Mouse (Mus musculus) forebrain, embryonic 16.5 days (tissue): ENCODE measurements at regions not wholly inside any gene's neighbourhood (a gene's known extent, or its start where the extent isn't known, plus 50 kb on each side); places are given as distances from the start of the nearest gene placed in this dataset.

ENCODE experiments used
- ATAC-seq: fragments of 200-750 bp; cut with Nextera tagmentation; 2 replicates; pipeline ENCODE4 v1.8.0; 2017; ENCODE audit warnings: mild to moderate bottlenecking, moderate library complexity
- H3K27ac ChIP-seq: fragments of 300-500 bp; sonication (generic); 2 replicates; pipeline ENCODE4 v1.5.1; 2014; ENCODE audit warnings: low read length, control low read depth
- H3K27me3 ChIP-seq: fragments of 300-500 bp; sonication (generic); replicated peaks from 2 replicates; pipeline ENCODE4 v1.6.1; 2014; ENCODE audit warnings: low read length; ENCODE audit not compliant: control insufficient read depth, insufficient read depth
- H3K36me3 ChIP-seq: fragments of 300-500 bp; sonication (generic); 2 replicates; pipeline ENCODE4 v1.6.1; 2014; ENCODE audit not compliant: control insufficient read depth, insufficient read depth
- H3K4me1 ChIP-seq: fragments of 300-500 bp; sonication (generic); replicated peaks from 2 replicates; pipeline ENCODE4 v1.6.1; 2014; ENCODE audit warnings: low read length; ENCODE audit not compliant: control insufficient read depth, insufficient read depth
- H3K4me2 ChIP-seq: fragments of 300-500 bp; sonication (generic); 2 replicates; pipeline ENCODE4 v1.6.1; 2014; ENCODE audit warnings: mild to moderate bottlenecking, low read length, control low read depth
- H3K4me3 ChIP-seq: fragments of 300-500 bp; sonication (generic); replicated peaks from 2 replicates; pipeline ENCODE4 v1.5.1; 2014; ENCODE audit warnings: mild to moderate bottlenecking, low read length, control low read depth
- H3K9ac ChIP-seq: fragments of 300-500 bp; sonication (generic); replicated peaks from 2 replicates; pipeline ENCODE4 v1.6.1; 2014; ENCODE audit warnings: low read depth, low read length, control low read depth
- H3K9me3 ChIP-seq: fragments of 300-500 bp; sonication (generic); 2 replicates; pipeline ENCODE4 v1.6.1; 2016; ENCODE audit warnings: low read length; ENCODE audit not compliant: control insufficient read depth
- WGBS: fragments of 180-500 bp; shearing (Covaris S2); extraction: QIAGEN DNeasy Blood & Tissue Kit; methylation state at CpG from one replicate; pipeline ENCODE4 v1.1.7; 2014; 5-methylcytosine and 5-hydroxymethylcytosine counted together

DNA sequence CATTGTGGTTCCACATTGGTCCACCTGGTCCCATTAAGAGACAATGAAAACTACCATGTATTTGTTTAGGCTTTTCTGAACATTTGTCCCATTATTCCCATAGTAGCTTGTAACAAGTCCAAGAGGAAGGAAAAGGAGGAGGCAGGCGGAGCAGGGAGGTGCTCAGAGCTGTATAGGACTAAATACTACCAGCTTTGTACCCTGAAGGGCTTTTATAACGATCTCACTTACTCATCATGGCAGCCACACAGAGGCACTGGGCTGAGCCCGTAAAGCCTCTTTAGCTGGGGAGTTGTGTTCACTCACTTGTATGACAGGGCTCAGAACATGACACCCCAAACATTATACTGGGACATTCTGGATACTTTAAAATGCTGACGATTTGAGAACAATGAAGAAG is 425.4 kb downstream of the Nedd1 start:
- H3K9ac ChIP-seq: no peak overlapping the region
- no peak overlapping the region for H3K27ac ChIP-seq
- H3K36me3 ChIP-seq: no peaks in the 10 kb centered on the region
- H3K4me1 ChIP-seq: peaks cover 11% of the 10 kb centered on the region
- WGBS: 26% methylated on average over 4 of the region's 4 CpGs
- H3K4me2 ChIP-seq: peak overlapping the region; percentile 38
- no peak overlapping the region; the same call in 1 of the 2 replicates for H3K4me3 ChIP-seq
- H3K27me3 ChIP-seq: 0 out of 2 replicates have a peak, but pooled peaks cover 4% of the 10 kb centered on the region
- no peaks in the 10 kb centered on the region; the same call in 1 of the 2 replicates for H3K9me3 ChIP-seq
- no peak for ATAC-seq

DNA sequence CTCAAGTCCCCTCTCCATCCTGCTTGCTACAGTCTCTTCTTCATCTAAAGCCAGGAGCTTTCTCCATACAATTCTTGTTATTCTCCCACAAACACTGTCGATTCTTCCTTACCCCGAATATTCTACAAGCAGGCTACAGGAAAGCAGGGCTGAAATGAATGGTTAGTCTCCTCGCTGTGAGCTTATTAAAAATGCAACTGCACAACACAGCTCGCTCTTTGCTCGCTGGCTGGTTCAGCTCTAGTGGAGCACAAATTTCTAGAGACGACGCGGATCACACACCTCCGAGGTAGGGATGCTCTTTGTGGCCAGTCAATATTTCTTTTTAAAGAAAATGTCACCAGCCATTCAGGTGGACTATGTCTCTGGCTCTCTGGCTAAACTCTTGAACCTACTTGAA is 425.9 kb downstream of the Nedd1 start:
- H3K4me3 ChIP-seq: no peak overlapping the region; the same call in 1 of the 2 replicates
- peaks cover 11% of the 10 kb centered on the region for H3K4me1 ChIP-seq
- peak overlapping the region; percentile 38 for H3K4me2 ChIP-seq
- 16% methylated on average over 9 of the region's 9 CpGs for WGBS
- 0 out of 2 replicates have a peak, but pooled peaks cover 4% of the 10 kb centered on the region for H3K27me3 ChIP-seq
- H3K9me3 ChIP-seq: no peaks in the 10 kb centered on the region; the same call in 1 of the 2 replicates
- 0 out of 2 replicates have a peak overlapping the region, but pooled peaks have one; percentile 28 for H3K9ac ChIP-seq
- no peak overlapping the region for H3K27ac ChIP-seq
- H3K36me3 ChIP-seq: no peaks in the 10 kb centered on the region
- no peak for ATAC-seq

DNA sequence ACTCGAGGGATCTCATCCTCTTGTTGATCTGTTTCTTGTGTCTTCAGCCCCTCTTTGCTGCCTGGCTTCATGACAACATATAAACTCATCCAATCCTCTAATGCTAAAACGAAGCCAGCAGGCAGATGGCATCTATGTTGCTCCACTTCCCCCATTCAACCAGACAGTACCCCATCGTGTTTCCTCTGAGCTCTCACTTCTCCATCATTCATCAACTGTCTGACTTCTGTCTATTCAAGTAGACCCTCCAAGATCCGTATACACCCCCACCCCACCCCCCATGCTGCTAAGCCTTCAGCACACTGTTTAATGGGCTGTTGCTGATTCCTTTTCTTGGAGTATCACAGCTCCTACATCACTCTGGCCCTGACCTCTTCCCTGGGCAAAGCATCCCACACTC is 429.0 kb downstream of the Nedd1 start:
- Histone ChIP-seq H3K4me1 (peaks cover 11% of the 10 kb centered on the region), H3K4me3 (no peak overlapping the region), H3K9me3 (no peaks in the 10 kb centered on the region), H3K4me2 (no peak overlapping the region), H3K27me3 (0 out of 2 replicates have a peak, but pooled peaks cover 4% of the 10 kb centered on the region), H3K9ac (no peak overlapping the region), H3K27ac (no peak overlapping the region), H3K36me3 (no peaks in the 10 kb centered on the region)
- ATAC-seq: no peak
- WGBS: 56% methylated on average over 4 of the region's 4 CpGs

GRCm38 (mm10) chr10:92289230-92289629 is 433.0 kb downstream of the Nedd1 start:
- Histone ChIP-seq H3K27ac (no peak overlapping the region), H3K9me3 (no peaks in the 10 kb centered on the region), H3K36me3 (no peaks in the 10 kb centered on the region), H3K9ac (no peak overlapping the region), H3K4me1 (no peaks in the 10 kb centered on the region), H3K27me3 (no peaks in the 10 kb centered on the region), H3K4me2 (no peak overlapping the region), H3K4me3 (no peak overlapping the region)
- 59% methylated on average over 5 of the region's 5 CpGs for WGBS
- no peak for ATAC-seq

DNA sequence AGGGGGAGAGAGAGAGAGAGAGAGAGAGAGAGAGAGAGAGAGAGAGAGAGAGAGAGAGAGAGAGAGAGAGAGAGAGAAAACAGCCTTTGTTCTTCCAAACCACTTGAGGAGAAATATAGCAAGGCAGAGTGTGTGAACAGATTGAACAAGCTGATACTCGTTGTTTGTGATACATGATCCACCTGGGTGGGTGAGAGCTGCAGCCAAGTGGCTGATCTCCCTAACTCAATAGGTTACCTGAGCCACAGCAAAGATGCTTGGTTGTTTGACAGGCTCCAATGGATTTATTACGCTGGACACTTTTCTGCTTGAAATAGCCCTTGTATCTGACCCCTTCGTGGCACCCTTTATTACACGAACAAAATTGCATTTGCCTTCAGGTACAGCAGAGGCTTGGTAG is 438.0 kb downstream of the Nedd1 start:
- no peaks in the 10 kb centered on the region for H3K27me3 ChIP-seq
- no peak overlapping the region for H3K9ac ChIP-seq
- H3K4me2 ChIP-seq: no peak overlapping the region
- no peaks in the 10 kb centered on the region for H3K9me3 ChIP-seq
- WGBS: 59% methylated on average over 4 of the region's 4 CpGs
- no peaks in the 10 kb centered on the region for H3K4me1 ChIP-seq
- no peak for ATAC-seq
- H3K36me3 ChIP-seq: no peaks in the 10 kb centered on the region
- H3K27ac ChIP-seq: no peak overlapping the region
- no peak overlapping the region for H3K4me3 ChIP-seq

GRCm38 (mm10) chr10:92277981-92278380 is 444.2 kb downstream of the Nedd1 start:
- no peak overlapping the region for H3K9ac ChIP-seq
- 84% methylated on average over 2 of the region's 2 CpGs for WGBS
- no peaks in the 10 kb centered on the region for H3K4me1 ChIP-seq
- no peak for ATAC-seq
- no peak overlapping the region for H3K4me3 ChIP-seq
- no peak overlapping the region for H3K27ac ChIP-seq
- H3K36me3 ChIP-seq: no peaks in the 10 kb centered on the region
- no peaks in the 10 kb centered on the region for H3K27me3 ChIP-seq
- H3K9me3 ChIP-seq: no peaks in the 10 kb centered on the region
- no peak overlapping the region for H3K4me2 ChIP-seq

DNA sequence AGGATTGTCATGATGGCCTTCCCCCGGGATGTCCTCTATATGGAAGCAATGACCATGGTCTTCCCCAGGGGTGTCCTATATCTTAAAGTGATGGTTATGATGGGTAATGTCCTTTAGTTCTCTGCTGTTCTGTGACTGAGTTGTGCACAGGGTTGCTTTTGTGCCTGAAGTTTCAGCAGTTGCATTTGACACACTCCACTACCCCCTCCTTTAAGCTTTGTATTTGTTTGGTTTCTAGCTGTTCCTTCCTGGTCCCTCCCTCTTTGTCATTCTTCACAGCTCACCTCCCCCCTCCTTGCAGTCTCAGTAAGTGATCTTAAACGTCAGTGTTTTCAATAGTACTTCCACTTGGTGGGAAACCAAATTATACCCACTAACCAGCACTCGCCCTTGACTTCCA is 464.4 kb downstream of the Nedd1 start:
- Histone ChIP-seq H3K4me1 (no peaks in the 10 kb centered on the region), H3K27ac (no peak overlapping the region), H3K4me3 (no peak overlapping the region), H3K9me3 (no peaks in the 10 kb centered on the region), H3K27me3 (no peaks in the 10 kb centered on the region), H3K9ac (no peak overlapping the region), H3K36me3 (no peaks in the 10 kb centered on the region), H3K4me2 (no peak overlapping the region)
- WGBS: 69% methylated on average over 3 of the region's 3 CpGs
- no peak for ATAC-seq

DNA sequence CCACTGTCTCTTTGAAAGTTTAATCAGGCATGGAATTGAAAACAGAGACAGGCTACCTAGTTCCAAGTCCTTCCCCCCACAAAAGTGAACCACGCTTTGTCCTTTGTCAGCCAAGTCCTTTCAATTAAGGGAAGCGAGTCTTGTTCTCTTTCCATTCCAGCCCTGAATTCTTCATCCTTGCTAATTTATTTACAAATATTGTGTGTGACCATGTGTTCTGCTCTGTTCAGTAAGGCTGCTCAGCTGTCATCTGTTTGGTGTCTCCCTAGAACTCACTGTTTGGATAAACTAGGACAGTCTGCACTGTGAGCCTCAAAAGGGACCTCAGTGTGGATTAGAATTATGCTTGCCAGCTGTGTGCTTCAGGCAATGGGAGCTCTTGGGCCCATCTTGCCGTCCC is 473.6 kb downstream of the Nedd1 start:
- no peaks in the 10 kb centered on the region for H3K9me3 ChIP-seq
- H3K9ac ChIP-seq: no peak overlapping the region
- 7% methylated on average over 3 of the region's 3 CpGs for WGBS
- no peak overlapping the region for H3K27ac ChIP-seq
- no peaks in the 10 kb centered on the region for H3K36me3 ChIP-seq
- H3K4me2 ChIP-seq: no peak overlapping the region
- H3K4me3 ChIP-seq: no peak overlapping the region
- H3K27me3 ChIP-seq: no peaks in the 10 kb centered on the region
- ATAC-seq: peak; percentile 90
- H3K4me1 ChIP-seq: peaks cover 10% of the 10 kb centered on the region

DNA sequence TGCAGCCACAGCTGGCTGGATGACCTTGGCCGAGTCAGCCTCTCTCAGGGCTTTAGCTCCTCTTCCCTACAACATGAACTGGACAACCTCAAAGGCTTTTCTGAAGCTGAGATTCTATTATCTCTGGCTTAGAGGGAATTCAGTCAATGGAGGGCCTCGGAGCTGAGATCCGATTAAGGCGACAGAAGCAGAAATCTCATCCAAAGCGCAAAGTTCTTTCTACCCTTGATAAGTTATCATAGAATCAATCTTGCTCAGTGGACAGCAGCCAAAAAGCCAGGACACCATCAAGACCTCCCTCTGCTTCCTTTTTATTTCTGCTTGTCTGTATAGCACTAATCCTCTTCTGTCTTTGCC is 474.8 kb downstream of the Nedd1 start:
- Histone ChIP-seq H3K27me3 (no peaks in the 10 kb centered on the region), H3K9me3 (no peaks in the 10 kb centered on the region), H3K4me1 (peaks cover 15% of the 10 kb centered on the region), H3K4me3 (no peak overlapping the region), H3K4me2 (no peak overlapping the region), H3K36me3 (no peaks in the 10 kb centered on the region), H3K27ac (no peak overlapping the region), H3K9ac (no peak overlapping the region)
- ATAC-seq: no peak
- WGBS: 2% methylated on average over 5 of the region's 5 CpGs

GRCm38 (mm10) chr10:92246785-92247448 is 475.3 kb downstream of the Nedd1 start:
- H3K9me3 ChIP-seq: no peaks in the 10 kb centered on the region
- peak; percentile 47; the same call in 1 of the 2 replicates for ATAC-seq
- no peaks in the 10 kb centered on the region for H3K36me3 ChIP-seq
- H3K27me3 ChIP-seq: no peaks in the 10 kb centered on the region
- WGBS: 4% methylated on average over 7 of the region's 7 CpGs
- peaks cover 15% of the 10 kb centered on the region for H3K4me1 ChIP-seq
- no peak overlapping the region for H3K9ac ChIP-seq
- no peak overlapping the region for H3K4me2 ChIP-seq
- no peak overlapping the region for H3K4me3 ChIP-seq
- H3K27ac ChIP-seq: no peak overlapping the region
